Mouse (Mus musculus) T-cell, adult 2 months (primary cell): ENCODE results near the gene Adamtsl2.
A peak's percentile ranks its signal among the peaks of the same experiment; 100 is the strongest.

Source experiments
- DNase-seq: peaks from one replicate; pipeline ENCODE4 v3.0.0; 2022; ENCODE audit warnings: low spot score

Adamtsl2 gene

DNA sequence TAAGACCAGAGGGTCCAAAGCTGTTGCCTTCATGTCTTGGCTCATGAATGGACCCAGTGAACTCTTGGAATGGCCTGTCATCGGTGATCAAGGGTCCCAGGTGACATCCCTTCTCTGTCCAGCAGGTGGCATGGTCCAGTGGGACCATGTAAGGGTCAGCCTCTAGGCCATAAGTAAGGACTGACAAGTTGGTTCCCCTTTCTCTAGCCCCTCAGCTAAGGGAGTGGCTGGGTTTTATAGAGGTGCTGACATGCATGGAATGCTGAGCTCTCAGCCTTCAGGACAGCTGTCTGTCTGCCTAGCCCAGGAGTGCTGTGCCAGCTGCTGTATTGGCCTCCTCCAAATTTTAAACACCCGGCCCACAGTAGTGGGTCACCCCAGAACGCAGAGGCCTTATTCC lies 3.7 kb upstream of the Adamtsl2 start:
- DNase-seq: no peak

DNA sequence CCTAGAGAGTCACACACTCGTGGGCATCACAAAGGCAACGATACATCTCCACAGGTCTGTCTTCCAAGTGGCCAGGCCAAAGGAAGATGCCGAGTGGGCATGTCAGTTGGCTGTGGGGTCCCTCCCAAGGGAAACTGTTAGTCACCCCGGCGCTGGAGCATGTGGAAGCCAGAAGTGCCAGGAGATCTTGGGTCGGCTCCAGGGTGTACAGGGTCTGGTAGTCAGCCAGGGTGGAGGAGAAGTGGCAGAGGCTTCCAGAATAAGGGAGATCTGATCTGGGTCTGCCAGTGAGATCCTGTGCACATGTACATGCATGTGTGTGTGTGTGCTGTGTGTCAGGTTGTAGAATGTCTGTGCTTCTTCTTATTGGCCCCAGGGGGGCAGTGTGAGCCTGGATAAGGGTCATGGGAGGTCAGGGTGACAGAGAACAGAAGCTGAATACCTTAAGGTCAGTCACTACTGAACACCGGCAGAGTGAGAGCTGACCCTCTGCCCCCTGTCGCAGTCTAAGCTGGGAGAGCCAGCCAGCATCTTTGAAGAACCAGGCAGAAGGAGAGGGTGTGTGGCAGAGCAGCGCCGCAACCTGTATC lies 1.4 kb upstream of the Adamtsl2 start:
- no peak for DNase-seq

DNA sequence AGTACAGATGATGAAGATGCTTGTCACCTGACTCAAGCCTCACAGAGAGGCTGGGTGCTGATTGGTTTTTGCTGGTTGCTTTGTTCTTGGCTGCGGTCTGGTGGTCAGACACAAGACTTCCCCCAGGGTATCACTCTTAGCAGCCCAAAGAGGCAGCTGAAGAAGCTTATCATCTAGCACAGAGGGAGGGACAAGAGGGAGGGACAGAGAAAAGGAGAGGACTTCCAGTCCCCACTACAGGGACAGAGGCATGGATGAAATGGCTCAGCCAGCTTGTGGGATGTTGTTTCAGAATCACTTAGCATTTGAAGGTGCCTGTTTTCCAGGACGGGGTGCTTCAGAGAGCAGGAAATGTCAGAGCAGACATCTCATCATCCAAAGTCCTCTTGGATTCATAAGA lies 867 bp upstream of the Adamtsl2 start:
- peak; percentile 13 for DNase-seq

DNA sequence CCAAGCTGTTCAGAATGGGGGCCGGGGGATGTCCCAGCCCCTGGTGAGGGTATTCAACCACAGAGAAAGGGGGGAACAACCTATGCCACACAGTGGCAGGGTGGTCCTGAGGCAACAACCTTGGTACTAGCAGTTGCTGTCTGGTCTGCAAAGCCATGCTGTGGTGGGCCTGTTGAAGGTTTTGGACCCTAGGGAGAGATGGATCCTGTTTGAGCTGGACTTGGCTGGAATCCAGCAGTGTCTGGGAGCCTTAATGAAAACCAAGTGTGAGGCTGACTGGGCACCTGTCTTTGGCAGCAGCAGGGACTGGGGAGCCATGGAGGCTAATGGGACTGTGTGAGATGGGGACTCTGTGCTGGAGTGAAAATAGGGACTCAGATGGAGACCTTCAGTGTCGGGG lies 470 bp downstream of the Adamtsl2 start:
- no peak for DNase-seq

DNA sequence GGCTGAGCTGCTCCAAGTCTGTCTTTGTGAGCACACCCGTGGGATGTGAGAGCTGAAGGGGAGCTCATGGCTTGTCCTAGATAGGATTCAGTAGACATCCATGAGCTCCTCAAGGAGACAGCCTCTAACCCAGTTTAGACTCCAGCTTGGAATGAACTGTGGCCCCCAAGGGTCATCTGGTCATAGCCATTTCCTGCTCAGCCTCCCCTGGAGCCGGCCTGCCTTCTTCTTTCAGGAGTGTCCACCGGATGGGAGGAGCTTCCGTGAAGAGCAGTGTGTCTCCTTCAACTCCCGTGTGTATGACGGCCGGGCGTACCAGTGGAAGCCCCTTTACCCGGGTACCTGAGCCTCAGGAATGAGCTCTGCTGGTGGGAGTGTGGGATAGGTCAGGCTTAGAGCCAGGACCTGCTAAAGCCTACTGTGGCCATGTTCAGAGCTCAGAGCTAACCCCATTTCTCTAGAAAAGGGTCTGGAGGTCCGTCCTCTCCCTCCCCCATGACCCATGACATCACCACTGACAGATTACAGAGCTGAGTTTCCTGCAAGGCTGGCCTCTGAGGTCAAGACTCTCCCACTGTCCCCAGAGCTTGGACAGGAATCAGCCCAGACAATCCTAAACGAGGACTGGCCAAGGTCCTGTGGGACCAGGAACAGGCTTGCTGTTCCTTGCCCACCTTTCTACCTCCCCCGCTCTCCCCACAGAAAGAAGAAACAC lies 4.7 kb downstream of the Adamtsl2 start:
- no peak for DNase-seq

DNA sequence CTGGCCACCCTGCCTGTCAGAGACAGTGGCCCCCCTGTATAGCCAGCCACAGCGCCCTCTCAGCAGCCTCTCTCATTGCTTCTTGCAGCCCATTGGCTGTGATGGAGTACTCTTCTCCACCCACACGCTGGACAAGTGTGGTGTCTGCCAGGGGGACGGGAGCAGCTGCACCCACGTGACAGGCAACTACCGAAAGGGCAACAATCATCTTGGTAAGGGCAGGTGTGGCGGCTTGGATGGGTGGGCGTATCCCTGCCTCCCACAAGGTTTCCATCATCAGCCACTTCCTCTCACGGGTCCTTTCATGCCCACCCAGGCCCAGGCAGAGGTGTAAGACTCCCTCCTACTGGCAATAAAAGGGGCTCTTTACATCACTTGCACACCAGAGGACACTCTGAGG lies 5.8 kb downstream of the Adamtsl2 start:
- peak; percentile 21 for DNase-seq

DNA sequence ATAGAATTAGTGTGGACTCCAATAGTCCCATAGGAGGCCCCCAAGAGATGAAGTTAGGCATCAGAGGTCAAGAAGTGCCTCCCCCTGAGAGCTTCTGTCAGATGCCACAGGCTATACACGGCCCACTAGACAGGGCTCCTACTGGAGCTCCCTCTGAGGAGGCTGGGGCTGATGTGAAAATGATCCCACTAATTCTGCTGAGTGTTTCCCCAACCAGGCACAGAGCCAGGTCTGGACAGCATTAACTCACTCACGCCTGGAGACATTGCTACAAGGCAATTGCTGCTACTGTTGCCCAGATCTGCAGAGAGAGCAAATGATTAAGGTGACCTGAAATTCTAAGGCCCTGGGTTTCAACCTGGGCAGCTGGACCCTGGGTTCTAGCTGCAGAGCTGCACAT lies 6.6 kb downstream of the Adamtsl2 start:
- no peak for DNase-seq

DNA sequence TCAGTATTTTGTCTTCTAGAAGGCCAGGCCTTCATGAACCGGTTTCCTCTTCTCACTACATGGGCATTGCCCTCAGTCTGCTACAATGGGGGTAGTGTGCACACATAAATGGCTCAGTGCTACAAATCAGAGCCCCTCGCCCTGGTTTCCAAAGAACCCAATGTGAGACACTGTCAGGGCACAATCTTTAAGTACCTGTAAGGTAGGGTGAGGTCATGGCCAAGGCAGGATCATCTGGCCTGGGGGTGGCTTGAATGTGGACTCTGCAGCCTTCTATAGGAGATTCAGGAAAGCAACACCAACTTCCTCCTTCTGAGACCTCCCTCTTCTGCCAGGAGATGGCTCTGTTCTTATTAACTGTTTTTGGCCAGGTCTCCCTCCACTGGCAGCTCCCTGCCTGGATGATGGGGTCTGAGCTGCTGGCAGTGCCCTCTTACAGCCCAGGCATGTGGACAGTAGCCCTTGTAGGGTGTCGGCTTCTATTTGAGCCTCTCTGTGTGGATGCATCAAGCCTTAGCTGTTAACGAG lies 7.4 kb downstream of the Adamtsl2 start:
- no peak for DNase-seq

DNA sequence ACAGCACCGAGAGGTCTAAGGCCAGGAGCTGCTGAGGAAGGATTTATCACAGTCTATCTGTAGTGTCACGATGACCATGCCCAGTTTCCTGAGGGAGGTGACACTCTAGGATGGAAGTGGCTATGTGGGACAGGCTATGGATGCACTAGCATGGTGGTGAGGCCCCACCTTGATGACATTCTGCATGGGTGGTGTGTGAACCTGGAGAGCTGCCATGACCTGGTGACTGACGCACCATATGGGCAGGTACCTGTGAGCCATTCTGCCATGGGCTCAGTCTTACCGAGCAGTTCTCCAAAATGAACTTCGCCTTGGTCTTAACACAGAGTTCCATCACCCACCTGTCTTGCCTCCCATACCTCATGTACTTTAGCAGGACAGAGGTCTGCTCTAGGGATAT lies 8.4 kb downstream of the Adamtsl2 start:
- DNase-seq: no peak

DNA sequence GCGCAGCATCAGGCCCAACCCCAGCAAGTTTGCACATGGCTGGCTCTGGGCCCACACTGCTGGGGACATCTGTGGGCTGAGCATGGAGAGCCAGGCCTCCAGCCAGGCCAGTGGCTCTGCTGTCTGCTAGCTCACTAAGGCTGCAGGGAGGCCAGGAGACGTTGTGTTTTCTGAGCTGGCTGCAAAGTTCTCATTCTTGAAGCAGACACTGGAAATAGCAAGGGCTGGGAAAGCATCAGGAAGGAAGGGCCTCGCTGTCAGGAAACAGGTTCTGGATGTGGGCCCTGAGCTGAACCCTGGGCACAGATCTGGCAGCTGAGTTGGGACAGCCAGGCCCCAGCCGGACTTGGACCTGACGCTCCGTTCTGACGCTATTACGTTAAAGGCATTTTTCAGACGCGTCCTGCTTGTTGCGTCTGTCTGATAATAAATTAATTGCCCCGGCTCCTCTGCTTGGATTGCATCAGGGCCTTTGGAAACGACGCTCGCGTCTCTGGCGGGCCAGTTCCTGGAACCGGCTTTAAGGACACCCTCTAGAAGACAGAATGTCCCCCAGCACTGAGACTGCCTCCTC lies 9.0 kb downstream of the Adamtsl2 start:
- no peak for DNase-seq

DNA sequence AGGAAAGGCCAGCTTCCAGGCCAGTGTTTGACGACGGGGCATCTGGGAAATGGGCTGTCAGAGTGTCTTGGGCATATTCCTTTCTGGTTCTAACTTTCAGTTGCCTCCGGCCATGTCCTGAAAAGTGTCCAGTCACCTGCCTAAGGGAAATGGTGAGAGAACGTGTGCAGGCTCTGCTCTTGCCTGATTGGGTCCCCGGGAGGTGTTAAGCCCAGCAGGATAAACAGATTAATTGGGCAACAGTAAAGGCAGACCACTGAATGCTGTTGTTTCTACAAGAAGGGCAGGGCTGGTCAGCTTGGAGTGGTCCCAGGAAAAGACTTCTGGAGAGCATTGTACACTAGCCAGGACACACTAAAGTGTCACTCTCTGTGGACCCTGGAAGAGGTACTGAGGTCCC lies 9.5 kb downstream of the Adamtsl2 start:
- DNase-seq: no peak

DNA sequence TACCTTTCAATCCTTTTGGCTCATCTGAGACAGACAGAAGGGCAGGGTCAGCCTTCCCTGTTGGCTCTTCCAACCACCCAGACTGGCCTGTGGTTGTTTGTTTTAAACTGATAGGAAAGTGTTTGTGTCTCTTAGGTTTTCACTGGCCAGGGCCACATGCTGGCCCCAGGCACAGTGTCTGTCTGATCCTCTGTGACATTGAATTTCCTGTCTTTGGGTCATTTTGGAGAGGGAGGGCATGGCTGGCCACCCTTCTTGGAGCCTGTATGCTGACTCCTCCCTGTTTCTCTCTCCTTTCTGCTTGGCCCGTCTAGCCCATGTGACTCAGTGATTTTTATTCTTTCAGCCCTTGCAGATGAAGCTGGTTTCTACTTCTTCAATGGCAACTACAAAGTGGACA lies 10.1 kb downstream of the Adamtsl2 start:
- DNase-seq: no peak

DNA sequence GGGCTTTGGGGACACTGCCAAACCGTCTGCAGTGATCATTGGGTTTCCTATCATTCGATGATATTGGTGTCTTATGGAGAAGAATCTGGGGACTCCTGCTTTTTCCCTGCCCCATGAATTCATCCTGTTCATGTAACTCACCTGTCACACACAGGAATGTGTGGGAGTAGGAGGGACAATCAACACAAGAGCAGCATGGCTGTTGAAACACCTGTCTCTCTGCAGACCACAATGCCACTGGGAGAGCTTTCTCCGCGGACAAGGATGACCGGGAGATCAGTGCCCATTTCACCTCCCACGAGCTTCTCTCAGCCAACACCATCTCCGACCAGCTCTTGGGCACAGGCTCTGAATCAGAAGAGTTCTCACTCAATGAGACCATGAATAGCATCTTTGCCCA lies 16.0 kb downstream of the Adamtsl2 start:
- no peak for DNase-seq

DNA sequence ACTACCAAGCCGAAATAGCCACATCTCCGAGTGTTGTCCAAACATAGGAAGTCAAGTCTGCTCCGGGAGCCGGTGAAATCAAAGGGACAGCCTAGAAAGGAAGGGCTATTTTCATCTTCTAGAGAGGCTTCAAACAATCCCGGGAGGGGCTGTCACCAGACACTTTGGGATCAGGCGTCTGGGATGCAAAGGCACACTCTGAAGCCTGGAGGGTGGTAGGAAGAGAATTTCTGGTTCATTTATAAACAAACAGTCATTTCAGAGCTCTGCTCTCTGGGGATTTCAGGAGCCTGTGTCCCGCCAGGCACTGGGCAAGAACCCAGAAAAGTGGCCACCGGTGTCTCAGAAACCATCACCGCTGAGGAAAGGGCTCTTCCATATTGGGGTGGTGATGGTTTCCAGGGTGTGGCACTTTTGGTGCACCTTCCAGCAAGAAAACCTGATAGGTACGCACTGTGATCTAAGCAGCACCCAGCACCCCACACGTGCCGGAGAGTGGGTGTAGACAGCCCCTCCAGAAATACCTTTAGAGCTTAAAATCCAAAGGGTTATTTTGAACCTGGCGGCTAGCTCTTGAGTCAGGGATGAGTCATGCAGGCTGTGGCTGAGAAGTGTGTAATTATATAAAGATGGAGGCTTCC lies 17.3 kb downstream of the Adamtsl2 start:
- DNase-seq: no peak

DNA sequence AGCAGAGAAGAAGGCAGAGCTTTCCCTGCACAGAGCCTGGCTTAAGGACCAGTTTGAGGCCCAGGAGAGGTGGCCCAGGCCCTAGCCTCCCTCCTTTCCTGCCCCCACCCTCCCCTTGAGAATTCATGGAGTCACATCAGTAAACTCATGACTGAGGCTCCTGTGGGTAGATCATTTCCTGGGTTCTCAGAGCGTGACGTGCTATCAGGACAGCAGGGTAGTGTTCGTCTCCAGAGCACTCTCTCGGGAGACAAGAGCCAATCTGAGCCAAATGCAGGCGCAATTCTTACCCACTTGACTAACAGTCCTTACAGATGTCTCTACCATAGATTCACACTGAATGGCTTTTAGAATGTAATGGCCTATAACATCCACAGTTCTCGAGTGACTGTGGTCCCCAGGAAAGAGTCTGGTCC lies 18.1 kb downstream of the Adamtsl2 start:
- DNase-seq: no peak

DNA sequence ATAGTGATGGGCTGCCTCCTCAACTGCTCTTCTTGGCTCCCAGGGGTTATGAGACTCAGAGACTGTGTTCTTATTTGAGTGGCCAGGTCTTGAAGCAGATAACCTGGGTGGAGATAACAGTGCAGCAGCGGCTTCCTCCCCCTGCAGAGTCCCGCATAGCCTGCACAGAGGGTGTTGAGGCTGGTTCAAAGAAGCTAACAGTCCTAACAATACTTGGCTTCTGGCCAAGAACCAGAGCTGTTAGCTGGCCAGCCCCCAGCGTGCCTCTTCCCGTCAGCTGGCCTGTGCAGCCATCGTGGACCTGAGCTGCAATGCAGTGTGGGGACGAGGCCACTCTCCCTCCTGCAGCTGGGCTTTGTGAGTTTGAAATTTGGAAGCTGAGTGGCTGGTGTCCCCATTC lies 18.6 kb downstream of the Adamtsl2 start:
- no peak for DNase-seq

DNA sequence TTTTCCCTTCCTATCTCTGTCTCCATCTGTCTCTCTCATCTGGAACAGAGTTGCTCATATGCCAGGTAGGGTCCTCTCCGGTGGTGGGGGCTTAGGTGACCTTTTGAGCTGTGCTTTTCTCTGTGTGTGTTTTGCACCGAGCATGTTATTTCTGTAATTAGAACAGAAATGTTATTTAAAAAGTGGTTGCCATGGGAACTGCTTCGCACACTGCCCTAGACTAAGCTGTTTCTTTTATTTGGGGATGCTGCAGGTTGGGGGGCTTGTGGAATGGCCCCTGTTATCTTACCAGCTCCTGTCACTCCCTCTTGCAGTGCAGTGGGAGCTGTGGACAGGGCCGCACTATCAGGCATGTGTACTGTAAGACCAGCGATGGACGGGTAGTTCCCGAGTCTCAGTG lies 24.4 kb downstream of the Adamtsl2 start:
- DNase-seq: no peak

DNA sequence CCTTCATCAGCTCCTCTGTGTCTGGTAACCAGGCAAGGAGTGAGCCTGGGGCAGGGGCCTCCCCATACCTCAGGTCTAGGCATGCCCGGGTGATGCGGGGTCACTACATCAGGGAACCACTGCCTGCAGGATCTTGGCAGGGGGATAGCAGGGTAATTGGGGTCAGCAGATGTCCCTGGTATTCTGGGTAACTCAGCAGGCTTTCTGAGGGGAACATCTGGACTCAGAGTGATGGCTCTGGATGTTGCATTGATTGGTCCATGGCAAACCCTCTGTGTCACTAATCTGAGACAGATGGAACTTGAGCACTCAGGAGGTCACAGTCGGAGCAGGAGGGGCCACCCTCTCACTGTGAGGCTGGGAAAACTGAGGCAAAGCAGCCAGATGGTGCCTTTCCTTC lies 27.6 kb downstream of the Adamtsl2 start:
- DNase-seq: no peak

DNA sequence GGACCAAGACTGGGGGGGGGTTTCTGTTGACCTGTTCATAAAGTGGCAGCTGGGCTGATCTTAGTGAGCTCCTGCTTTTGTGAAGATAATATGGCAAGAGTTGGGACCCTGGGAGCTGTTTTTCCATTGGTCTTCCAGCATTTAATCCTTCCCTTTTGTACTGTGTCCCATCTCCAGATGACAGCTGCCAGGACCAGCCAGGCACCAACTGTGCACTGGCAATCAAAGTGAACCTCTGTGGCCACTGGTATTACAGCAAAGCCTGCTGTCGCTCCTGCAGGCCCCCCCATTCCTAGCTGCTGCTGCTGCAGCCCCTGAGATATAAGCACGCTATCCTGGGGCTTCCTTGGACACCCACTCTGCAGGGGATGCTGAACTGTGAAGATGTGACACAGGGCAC lies 29.0 kb downstream of the Adamtsl2 start:
- DNase-seq: no peak

DNA sequence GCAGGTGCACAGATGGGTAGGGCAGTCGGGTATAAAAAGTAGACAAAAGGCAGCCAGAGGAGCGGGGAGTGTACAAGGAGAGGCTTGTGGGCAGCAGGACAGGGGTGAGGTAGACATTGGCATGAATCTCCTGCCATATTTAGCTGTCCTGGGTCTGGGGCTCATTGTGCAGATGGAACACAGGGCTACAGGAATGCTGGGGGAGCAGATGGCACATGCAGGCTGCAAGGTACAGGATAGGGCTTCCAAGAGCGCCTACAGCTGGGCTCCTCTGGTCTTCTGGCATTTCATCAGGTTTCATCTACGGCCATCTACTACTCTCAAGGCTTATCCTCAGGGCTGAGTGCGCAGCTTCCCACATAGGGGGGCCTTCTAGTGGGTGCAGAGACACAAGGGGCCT lies 29.9 kb downstream of the Adamtsl2 start:
- no peak for DNase-seq

DNA sequence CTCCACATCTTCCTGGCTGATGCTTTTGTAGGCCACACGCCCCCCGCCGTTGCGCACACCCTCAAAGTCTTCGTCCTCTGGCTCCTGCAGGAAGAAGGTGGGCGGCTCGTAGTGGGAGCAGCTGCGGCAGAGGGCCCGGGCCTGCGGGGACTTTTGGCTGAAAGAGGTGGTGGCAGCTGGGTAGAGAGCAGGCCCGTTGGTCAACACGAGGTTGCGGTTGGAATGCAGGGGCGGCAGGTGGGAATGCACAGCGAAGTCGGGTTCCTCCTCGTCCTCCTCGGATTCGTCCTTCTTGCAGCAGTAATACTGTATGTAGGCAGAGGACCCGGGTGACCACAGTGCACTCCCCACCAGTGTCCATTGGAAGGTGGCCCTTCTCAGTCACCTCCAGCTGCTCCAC lies 33.4 kb downstream of the Adamtsl2 start:
- no peak for DNase-seq

DNA sequence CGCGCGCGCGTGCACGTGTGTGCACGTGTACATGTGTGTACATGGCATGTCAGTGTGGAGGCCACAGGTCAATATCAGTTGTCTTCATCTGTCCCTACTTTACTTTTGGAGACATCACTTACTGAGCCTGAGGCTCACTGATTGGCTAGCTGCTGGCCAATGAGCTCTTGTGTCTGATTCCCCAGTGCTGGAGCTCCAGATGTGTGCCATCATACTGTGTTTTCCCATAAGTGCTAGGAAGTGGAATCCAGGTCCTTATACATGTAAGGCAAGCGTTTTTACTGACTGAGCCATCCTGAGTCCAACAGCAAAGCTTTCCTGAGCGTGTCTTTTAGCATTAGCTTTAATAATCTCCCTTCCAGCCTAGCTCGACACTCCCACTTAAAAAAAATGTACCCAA lies 35.0 kb downstream of the Adamtsl2 start:
- no peak for DNase-seq

DNA sequence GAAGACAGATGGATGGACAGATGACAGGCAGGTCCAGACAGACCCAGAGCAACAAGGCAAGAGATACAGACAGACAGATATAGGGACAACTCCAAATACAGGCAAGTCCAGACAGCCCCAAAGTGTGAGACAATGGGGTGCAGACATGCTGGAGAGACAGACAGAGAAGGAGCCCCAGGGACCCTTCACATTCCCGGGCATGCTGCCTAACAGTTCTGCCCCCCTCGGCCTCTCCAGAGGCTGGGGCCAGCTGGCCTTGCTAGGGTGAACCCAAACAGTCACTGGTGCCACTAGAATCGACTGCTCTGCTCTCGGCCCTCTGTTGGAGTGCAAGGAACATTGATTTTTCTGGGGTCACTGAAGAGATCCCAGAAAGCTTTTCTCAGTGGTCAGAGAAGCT lies 39.3 kb downstream of the Adamtsl2 start:
- no peak for DNase-seq
